ENCODE assay signal across 9 mouse cellular contexts in the genomic region with DNA sequence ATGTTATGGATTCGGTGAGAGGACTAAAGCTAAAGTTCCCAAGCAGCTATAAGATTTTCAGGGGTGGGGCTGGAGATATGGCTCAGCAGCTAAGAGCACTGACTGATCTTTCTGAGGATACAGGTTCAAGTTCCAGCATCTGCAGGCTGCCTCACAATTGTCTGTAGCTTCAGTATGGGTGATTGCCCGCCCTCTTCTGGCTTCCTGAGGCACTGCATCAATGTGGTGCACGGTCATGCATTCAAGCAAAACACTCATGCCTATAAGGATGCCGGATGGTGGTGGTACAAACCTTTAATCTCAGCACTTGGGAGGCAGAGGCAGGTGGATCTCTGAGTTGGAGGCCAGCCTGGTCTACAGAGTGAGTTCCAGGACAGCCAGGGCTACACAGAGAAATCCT. TPM values are rescaled to one million over a fixed set of nuclear protein-coding genes. Genes with fewer than 3 reads are reported as not detected.
DNase-seq lines count a peak whose midpoint lies in the region; ATAC-seq and TF ChIP-seq lines count a peak whose summit lies in the region.
"Had no signal": no experiment of that assay in that cellular context is flagged by ENCODE, and none has a peak within 500 bp of the region (broad histone marks: within the 10 kb centered on the region; RNA-seq: fewer than 3 reads in every experiment).

No protein-coding gene starts in this region.

- ATAC-seq in heart, embryonic 11.5 days (replicated peaks; ENCODE audit: insufficient number of reproducible peaks, low FRiP score, low TSS enrichment): no peak
- ATAC-seq in Patski: no peak
- ATAC-seq in inflammation-experienced regulatory T-cells, adult 6 months: peak; percentile 76

- no peak overlapping the region for H3K4me2 ChIP-seq in heart, embryonic 11.5 days

- 30% methylated on average over 4 of the region's 4 CpGs for WGBS in heart, embryonic 11.5 days (ENCODE audit: insufficient replicate concordance)

- H3K9me3 ChIP-seq in heart, embryonic 11.5 days (replicated peaks; ENCODE audit: control insufficient read depth, low read length): no peaks in the 10 kb centered on the region

- TF ChIP-seq CTCF in Patski (IDR thresholded peaks at IDR 0.05): peak; percentile 68

- H3K36me3 ChIP-seq in heart, embryonic 11.5 days (ENCODE audit: control insufficient read depth, insufficient read depth, low read length): peaks cover 7% of the 10 kb centered on the region; the same call in 1 of the 2 replicates

- CTCF ChIA-PET in Patski (lab: Charles Lee): interaction anchor here (0.8 to 3.1 kb wide), 6 partner anchors 10 to 83 kb away, joined by 3 to 25 read pairs (median 10); a partner anchor contains a TSS

- no peak overlapping the region for H3K9ac ChIP-seq in heart, embryonic 11.5 days (ENCODE audit: low read depth, low read length)

- no peaks in the 10 kb centered on the region for H3K27me3 ChIP-seq in heart, embryonic 11.5 days (ENCODE audit: control insufficient read depth, insufficient read depth, low read length)
- H3K27me3 ChIP-seq in Patski: no peaks in the 10 kb centered on the region

- no peak overlapping the region for H3K4me3 ChIP-seq in heart, embryonic 11.5 days (ENCODE audit: low read depth, low read length)

- POLR2A ChIA-PET in Patski (lab: Charles Lee): no interaction called here

- H3K27ac ChIP-seq in heart, embryonic 11.5 days (ENCODE audit: low read depth, low read length): no peak overlapping the region

- peak; percentile 59 to 82 for DNase-seq in heart, adult 18-20 months
- peak; percentile 73 for DNase-seq in 3T3-L1 (ENCODE audit: low read depth, low spot score)
- no peak for DNase-seq in Patski (ENCODE audit: low read depth, low spot score)
- DNase-seq in embryo, embryonic 10 days (ENCODE audit: low spot score): peak; percentile 72
- peak; percentile 74 for DNase-seq in lung, postnatal 10 days
- DNase-seq in spleen, adult 12 weeks (ENCODE audit: low spot score): peak; percentile 43

- in situ Hi-C loops in Patski (cut with MboI; ENCODE audit: low pct_unique_long_range_greater_than_20kb): loop anchor here (5.0 kb wide), 1 partner anchor 84 kb away; no protein-coding TSS in a partner anchor

- peaks cover 22% of the 10 kb centered on the region for H3K4me1 ChIP-seq in heart, embryonic 11.5 days (ENCODE audit: control insufficient read depth, insufficient read depth, low read length)

RNA-seq across cellular contexts. Expression of a gene that starts 7.8 kb away (rescaled TPM):
- not detected for total RNA-seq in heart, adult 18-20 months (2021)
- 0.36 and 0.69 TPM in 2 replicates for polyA plus RNA-seq in heart, embryonic 11.5 days (2014; fragmentation: Nextera tagmentation; extraction: Ambion mirVana)
- not detected for polyA plus RNA-seq in Patski (2021)
- 1 to 10 TPM in 1 of 3 experiments, under 1 TPM in 1, not detected in 1; 0.35 to 1.1 TPM for polyA plus RNA-seq in inflammation-experienced regulatory T-cells, adult 6 months (2017; shearing (Covaris generic))
- total RNA-seq: layer of hippocampus, adult 8-10 months had no signal

RNA-seq across cellular contexts. Expression of a gene that starts 12.0 kb away (rescaled TPM):
- 100 to 1,000 TPM in 1 of 2 experiments, 10 to 100 TPM in 1; 95.5 to 101 TPM for total RNA-seq in heart, adult 18-20 months (2021)
- polyA plus RNA-seq in heart, embryonic 11.5 days (2014; fragmentation: Nextera tagmentation; extraction: Ambion mirVana): 11.8 and 12.9 TPM in 2 replicates
- 8.5 TPM for polyA plus RNA-seq in Patski (2021)
- 1 to 10 TPM; 2.1 to 5.3 (median 2.3) TPM for polyA plus RNA-seq in inflammation-experienced regulatory T-cells, adult 6 months (2017; shearing (Covaris generic))

RNA-seq across cellular contexts. Expression of a gene that starts 38.7 kb away (rescaled TPM):
- total RNA-seq in heart, adult 18-20 months (2021): 100 to 1,000 TPM; 272 to 273 TPM
- polyA plus RNA-seq in heart, embryonic 11.5 days (2014; fragmentation: Nextera tagmentation; extraction: Ambion mirVana): 472 and 544 TPM in 2 replicates
- 283 TPM for polyA plus RNA-seq in Patski (2021)
- polyA plus RNA-seq in inflammation-experienced regulatory T-cells, adult 6 months (2017; shearing (Covaris generic)): 100 to 1,000 TPM; 144 to 162 (median 154) TPM

RNA-seq across cellular contexts. Expression of a gene that starts 45.1 kb away (rescaled TPM):
- total RNA-seq in heart, adult 18-20 months (2021): 1 to 10 TPM; 6.5 to 7.7 TPM
- 1.9 and 2.4 TPM in 2 replicates for polyA plus RNA-seq in heart, embryonic 11.5 days (2014; fragmentation: Nextera tagmentation; extraction: Ambion mirVana)
- polyA plus RNA-seq in Patski (2021): not detected
- not detected for polyA plus RNA-seq in inflammation-experienced regulatory T-cells, adult 6 months (2017; shearing (Covaris generic))

RNA-seq across cellular contexts. Expression of a gene that starts 48.7 kb away (rescaled TPM):
- 1 to 10 TPM; 1.6 to 2.9 TPM for total RNA-seq in heart, adult 18-20 months (2021)
- 11.0 and 11.5 TPM in 2 replicates for polyA plus RNA-seq in heart, embryonic 11.5 days (2014; fragmentation: Nextera tagmentation; extraction: Ambion mirVana)
- polyA plus RNA-seq in Patski (2021): 8.1 TPM
- 10 to 100 TPM; 22.9 to 41.7 (median 31.8) TPM for polyA plus RNA-seq in inflammation-experienced regulatory T-cells, adult 6 months (2017; shearing (Covaris generic))
